Mouse (Mus musculus) heart, embryonic 16.5 days (tissue): ENCODE measurements around the gene Phc1. TPM values are rescaled to one million over a fixed set of nuclear protein-coding genes. Genes with fewer than 3 reads are reported as not detected.

Source experiments
- ATAC-seq: fragments of 200-750 bp; cut with Nextera tagmentation; replicated peaks from 2 replicates; pipeline ENCODE4 v1.8.0; 2017; ENCODE audit warnings: moderate number of reproducible peaks; ENCODE audit not compliant: insufficient read depth, low FRiP score; ENCODE audit errors: extremely low read depth
- H3K27ac ChIP-seq: fragments of 300-500 bp; sonication (generic); 2 replicates; pipeline ENCODE4 v1.5.1; 2014; ENCODE audit warnings: mild to moderate bottlenecking, low read length, control low read depth, moderate library complexity
- H3K27me3 ChIP-seq: fragments of 300-500 bp; sonication (generic); 2 replicates; pipeline ENCODE4 v1.6.1; 2014; ENCODE audit warnings: low read length, mixed read lengths; ENCODE audit not compliant: control insufficient read depth, insufficient read depth
- H3K36me3 ChIP-seq: fragments of 300-500 bp; sonication (generic); 2 replicates; pipeline ENCODE4 v1.6.1; 2014; ENCODE audit not compliant: control insufficient read depth, insufficient read depth
- H3K4me1 ChIP-seq: fragments of 300-500 bp; sonication (generic); 2 replicates; pipeline ENCODE4 v1.6.1; 2014; ENCODE audit warnings: low read length, mixed read lengths; ENCODE audit not compliant: control insufficient read depth, insufficient read depth
- H3K4me2 ChIP-seq: fragments of 300-500 bp; sonication (generic); 2 replicates; pipeline ENCODE4 v1.6.1; 2014; ENCODE audit warnings: low read depth, mild to moderate bottlenecking, control low read depth, low read length
- H3K4me3 ChIP-seq: fragments of 300-500 bp; sonication (generic); 2 replicates; pipeline ENCODE4 v1.5.1; 2014; ENCODE audit warnings: mild to moderate bottlenecking, control low read depth, low read length
- H3K9ac ChIP-seq: fragments of 300-500 bp; sonication (generic); 2 replicates; pipeline ENCODE4 v1.6.1; 2014; ENCODE audit warnings: low read length, control low read depth
- H3K9me3 ChIP-seq: fragments of 300-500 bp; sonication (generic); replicated peaks from 2 replicates; pipeline ENCODE4 v1.6.1; 2016; ENCODE audit warnings: low read length; ENCODE audit not compliant: control insufficient read depth
- WGBS: fragments of 180-500 bp; shearing (Covaris S2); extraction: QIAGEN DNeasy Blood & Tissue Kit; methylation state at CpG from one replicate; pipeline ENCODE4 v1.1.7; 2014; 5-methylcytosine and 5-hydroxymethylcytosine counted together
- polyA plus RNA-seq: library from polyadenylated mRNA; unstranded; fragments of >200 nt; fragmentation: Nextera tagmentation; extraction: Ambion mirVana; gene quantifications from 2 replicates; pipeline ENCODE4 v1.2.1, GENCODE M21; 2015

Gene Phc1
- polyA plus RNA-seq, 1 experiment from 2014 or later, result 7.2 TPM

- Histone ChIP-seq H3K4me3 (no peak overlapping the region), H3K9me3 (no peaks in the 10 kb centered on the region), H3K27me3 (no peaks in the 10 kb centered on the region), H3K27ac (no peak overlapping the region), H3K4me1 (peaks cover 4% of the 10 kb centered on the region; the same call in 1 of the 2 replicates), H3K4me2 (no peak overlapping the region), H3K36me3 (no peaks in the 10 kb centered on the region), H3K9ac (no peak overlapping the region)
- 77% methylated on average over 9 of the region's 9 CpGs for WGBS
- no peak for ATAC-seq
Measured at GRCm38 (mm10) chr6:122293796-122294195, 46.6 kb downstream of the Phc1 start.

GRCm38 (mm10) chr6:122293121-122293520 is 47.2 kb downstream of the Phc1 start:
- no peak overlapping the region for H3K27ac ChIP-seq
- no peak overlapping the region for H3K4me3 ChIP-seq
- H3K9ac ChIP-seq, result no peak overlapping the region
- no peaks in the 10 kb centered on the region for H3K36me3 ChIP-seq
- no peak overlapping the region for H3K4me2 ChIP-seq
- no peaks in the 10 kb centered on the region for H3K27me3 ChIP-seq
- no peaks in the 10 kb centered on the region for H3K9me3 ChIP-seq
- H3K4me1 ChIP-seq, result peaks cover 4% of the 10 kb centered on the region; the same call in 1 of the 2 replicates
- no peak for ATAC-seq
- 82% methylated on average over 8 of the region's 8 CpGs for WGBS

- Histone ChIP-seq H3K27ac (no peak overlapping the region), H3K4me1 (peaks cover 4% of the 10 kb centered on the region; the same call in 1 of the 2 replicates), H3K9ac (no peak overlapping the region), H3K9me3 (no peaks in the 10 kb centered on the region), H3K27me3 (no peaks in the 10 kb centered on the region), H3K36me3 (no peaks in the 10 kb centered on the region), H3K4me2 (no peak overlapping the region), H3K4me3 (no peak overlapping the region)
- ATAC-seq, result no peak
- 42% methylated on average over 2 of the region's 2 CpGs for WGBS
Measured at GRCm38 (mm10) chr6:122292184-122292583, 48.2 kb downstream of the Phc1 start.

- no peaks in the 10 kb centered on the region for H3K27me3 ChIP-seq
- H3K9ac ChIP-seq, result no peak overlapping the region
- H3K4me2 ChIP-seq, result no peak overlapping the region
- H3K4me1 ChIP-seq, result peaks cover under 1% of the 10 kb centered on the region; the same call in 1 of the 2 replicates
- H3K9me3 ChIP-seq, result no peaks in the 10 kb centered on the region
- 74% methylated on average over 3 of the region's 3 CpGs for WGBS
- no peak for ATAC-seq
- H3K4me3 ChIP-seq, result no peak overlapping the region
- H3K27ac ChIP-seq, result no peak overlapping the region
- no peaks in the 10 kb centered on the region for H3K36me3 ChIP-seq
Measured at GRCm38 (mm10) chr6:122291735-122292134, 48.6 kb downstream of the Phc1 start.

- no peak for ATAC-seq
- WGBS, result 77% methylated on average over 2 of the region's 2 CpGs
Measured at GRCm38 (mm10) chr6:122291264-122291663, 49.1 kb downstream of the Phc1 start.

GRCm38 (mm10) chr6:122290253-122290652 is 50.1 kb downstream of the Phc1 start:
- H3K4me2 ChIP-seq, result no peak overlapping the region
- no peak overlapping the region for H3K9ac ChIP-seq
- H3K36me3 ChIP-seq, result no peaks in the 10 kb centered on the region
- no peaks in the 10 kb centered on the region for H3K4me1 ChIP-seq
- H3K27me3 ChIP-seq, result no peaks in the 10 kb centered on the region
- H3K9me3 ChIP-seq, result no peaks in the 10 kb centered on the region
- no peak overlapping the region for H3K4me3 ChIP-seq
- no peak for ATAC-seq
- no peak overlapping the region for H3K27ac ChIP-seq
- WGBS, result 44% methylated on average over 3 of the region's 3 CpGs

More at GRCm38 (mm10) chr6:122291264-122291663, 49.1 kb downstream of the Phc1 start:
- no peaks in the 10 kb centered on the region for H3K4me1 ChIP-seq
- H3K27ac ChIP-seq, result no peak overlapping the region
- no peak overlapping the region for H3K9ac ChIP-seq
- H3K27me3 ChIP-seq, result no peaks in the 10 kb centered on the region
- no peaks in the 10 kb centered on the region for H3K36me3 ChIP-seq
- H3K4me3 ChIP-seq, result no peak overlapping the region
- H3K9me3 ChIP-seq, result no peaks in the 10 kb centered on the region
- no peak overlapping the region for H3K4me2 ChIP-seq

GRCm38 (mm10) chr6:122289313-122289712 is 51.0 kb downstream of the Phc1 start:
- Histone ChIP-seq H3K9ac (no peak overlapping the region), H3K4me3 (no peak overlapping the region), H3K4me1 (no peaks in the 10 kb centered on the region), H3K4me2 (no peak overlapping the region), H3K27me3 (no peaks in the 10 kb centered on the region), H3K36me3 (no peaks in the 10 kb centered on the region), H3K9me3 (no peaks in the 10 kb centered on the region), H3K27ac (no peak overlapping the region)
- ATAC-seq, result no peak
- 66% methylated on average over 1 of the region's 1 CpGs for WGBS

- Histone ChIP-seq H3K27me3 (no peaks in the 10 kb centered on the region), H3K36me3 (no peaks in the 10 kb centered on the region), H3K4me1 (no peaks in the 10 kb centered on the region), H3K27ac (no peak overlapping the region), H3K4me2 (no peak overlapping the region), H3K9ac (no peak overlapping the region), H3K4me3 (no peak overlapping the region), H3K9me3 (no peaks in the 10 kb centered on the region)
- no peak for ATAC-seq
- WGBS, result 63% methylated on average over 1 of the region's 1 CpGs
Measured at GRCm38 (mm10) chr6:122288263-122288662, 52.1 kb downstream of the Phc1 start.

- no peaks in the 10 kb centered on the region for H3K4me1 ChIP-seq
- no peak for ATAC-seq
Measured at GRCm38 (mm10) chr6:122284823-122285222, 55.5 kb downstream of the Phc1 start.

More at GRCm38 (mm10) chr6:122284823-122285222, 55.5 kb downstream of the Phc1 start:
- WGBS, result 45% methylated on average over 1 of the region's 1 CpGs
- no peak overlapping the region for H3K4me3 ChIP-seq
- H3K27me3 ChIP-seq, result no peaks in the 10 kb centered on the region
- H3K9me3 ChIP-seq, result no peaks in the 10 kb centered on the region
- no peak overlapping the region for H3K27ac ChIP-seq
- no peaks in the 10 kb centered on the region for H3K36me3 ChIP-seq
- no peak overlapping the region for H3K4me2 ChIP-seq
- no peak overlapping the region for H3K9ac ChIP-seq
